Mouse (Mus musculus) spleen, adult 18-20 months (tissue): ENCODE results near the gene Flywch2.
A peak's percentile ranks its signal among the peaks of the same experiment; 100 is the strongest.
"Not testable (repeated sequence)": the region's sequence is repeated elsewhere in the genome, so short reads cannot be mapped to it uniquely, and the experiment has no call there.

Source experiments
- DNase-seq, 2 experiments: peaks; one replicate each; pipeline ENCODE4 v3.0.0; 2022; ENCODE audit warnings: mixed read lengths in 2 of 2

Gene Flywch2

DNA sequence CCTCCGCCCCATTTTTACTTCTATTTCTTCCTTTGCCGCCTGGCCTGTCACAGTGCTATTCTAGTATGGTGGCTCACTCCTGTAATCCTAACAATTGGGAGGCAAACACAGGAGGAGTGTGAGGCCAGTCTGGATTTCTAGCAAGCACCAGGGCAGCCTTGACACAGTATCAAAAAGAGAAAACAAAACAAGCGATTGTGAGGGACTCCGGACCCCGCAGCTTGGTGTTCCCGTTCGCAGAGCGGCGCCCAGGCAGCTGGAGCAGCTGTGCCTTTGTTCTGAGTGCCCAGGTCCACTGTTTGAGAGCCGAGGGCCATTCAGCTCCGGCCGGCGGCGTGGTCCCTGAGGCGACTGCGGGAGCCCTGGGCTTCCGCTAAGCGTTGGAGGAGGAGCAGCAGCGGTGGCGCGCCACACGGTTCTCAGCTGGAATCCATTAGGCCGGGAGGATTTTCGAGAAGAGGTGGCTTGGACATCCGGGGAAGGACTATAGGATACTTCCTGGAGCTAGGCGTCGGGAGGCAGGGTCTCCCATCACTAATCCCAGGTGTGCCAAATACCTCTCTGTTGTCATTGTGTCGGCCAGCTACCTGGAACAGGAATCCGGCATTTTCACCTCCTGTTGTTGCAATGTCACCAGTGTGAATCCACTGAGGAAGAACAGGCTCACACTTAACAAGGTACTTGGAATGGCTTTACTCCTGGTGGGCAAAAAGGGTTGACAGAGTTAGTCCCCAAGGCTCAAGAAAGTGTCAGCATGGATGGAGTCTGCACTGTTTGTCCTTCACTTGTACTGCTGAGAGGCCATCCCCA, 4.6 kb upstream of the Flywch2 start, which contains the start of gene Srrm2:
TSS of gene Srrm2 (plus strand) at position 264 of the 810 bp plus-strand sequence.
- DNase-seq = peak in 1 of 2 experiments; percentile 51

DNA sequence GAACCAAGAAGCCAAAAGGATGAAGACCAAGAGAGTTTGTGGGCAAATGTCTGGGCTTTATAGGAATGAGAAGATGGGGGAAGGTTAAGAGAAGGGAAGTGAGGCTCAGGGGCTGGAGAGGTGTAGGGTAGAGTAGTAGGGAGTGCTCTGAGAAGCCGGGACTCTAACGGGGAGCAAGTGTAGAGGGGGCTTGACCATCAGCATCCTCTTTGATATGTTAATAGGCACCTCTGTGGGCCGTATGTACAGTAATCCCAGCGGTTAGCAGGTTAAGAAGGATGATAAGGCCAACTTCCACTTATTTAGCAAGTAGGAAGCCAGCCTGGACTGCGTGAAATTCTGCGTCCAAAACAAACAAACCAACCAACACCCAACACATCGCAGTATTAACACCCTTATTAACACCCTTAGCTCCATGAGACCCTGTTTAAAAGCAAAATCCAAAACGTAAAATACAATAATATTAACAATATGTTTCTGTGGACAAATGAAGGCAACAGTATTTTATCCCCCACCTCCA, 3.9 kb upstream of the Flywch2 start:
- no peak for DNase-seq

- DNase-seq = no peak
Measured at GRCm38 (mm10) chr17:23788973-23789372, 3.1 kb upstream of the Flywch2 start.

GRCm38 (mm10) chr17:23786510-23786931, 640 bp upstream of the Flywch2 start:
- no peak for DNase-seq

DNA sequence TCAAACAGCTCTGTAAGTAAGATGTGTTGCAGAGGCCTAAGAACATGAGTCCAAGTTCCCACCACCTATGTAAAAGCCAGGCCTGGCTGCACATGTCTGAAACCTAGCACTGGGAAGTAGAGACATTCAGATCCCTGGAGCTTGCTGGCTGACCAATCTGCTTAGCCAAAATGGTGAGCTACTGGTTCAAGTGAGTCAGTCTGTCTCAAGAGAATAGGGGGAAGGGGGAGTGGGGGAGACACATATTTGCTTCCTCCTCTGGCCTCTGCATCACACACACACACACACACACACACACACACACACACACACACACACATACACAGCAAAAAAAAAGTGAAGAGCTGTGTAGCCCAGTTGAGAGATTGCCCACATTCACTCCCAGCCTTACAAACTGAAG, 2.5 kb downstream of the Flywch2 start:
- DNase-seq = no peak

- DNase-seq = no peak
Measured at GRCm38 (mm10) chr17:23778447-23778846, 7.4 kb downstream of the Flywch2 start.

DNA sequence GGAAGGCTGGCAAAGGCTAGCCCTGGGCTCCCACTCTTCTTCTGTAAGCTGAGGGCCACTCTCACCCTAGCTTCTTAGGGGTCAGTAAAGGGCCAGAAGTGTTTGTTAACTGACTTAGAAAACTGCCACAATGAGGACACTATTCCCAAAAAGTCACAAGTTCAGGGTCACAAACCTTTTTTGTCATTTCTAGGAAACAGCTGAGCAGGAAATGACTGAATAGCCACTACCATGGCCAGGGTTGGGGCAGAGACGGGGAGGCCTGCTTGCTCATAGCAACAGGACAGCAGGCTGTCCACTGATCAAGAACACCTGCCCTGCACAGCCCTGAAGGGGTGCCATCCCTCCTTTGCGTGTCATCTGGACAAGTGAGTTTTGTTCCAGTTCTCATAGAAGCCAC, 8.7 kb downstream of the Flywch2 start:
- no peak for DNase-seq

DNA sequence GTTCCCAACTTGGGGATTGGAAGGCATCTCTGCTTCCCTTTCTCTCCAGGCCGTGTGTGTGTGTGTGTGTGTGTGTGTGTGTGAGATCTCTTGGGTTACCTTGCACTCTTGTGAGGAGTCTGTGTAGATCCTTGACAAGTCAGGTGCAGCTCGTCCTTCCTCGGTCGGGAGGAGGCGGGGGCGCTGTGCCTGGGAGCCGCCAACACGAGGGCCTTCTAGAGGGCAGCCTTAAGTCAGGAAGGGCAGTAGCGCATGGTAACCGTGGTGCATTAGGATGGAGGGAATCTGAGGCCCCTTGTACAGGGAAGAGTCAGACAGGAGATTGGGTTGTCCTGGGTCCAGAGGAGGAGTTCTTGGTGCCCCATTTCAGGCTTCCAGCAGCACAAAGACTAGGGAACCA, 9.7 kb downstream of the Flywch2 start:
- DNase-seq = no peak

GRCm38 (mm10) chr17:23774090-23774489, 11.8 kb downstream of the Flywch2 start:
- peak; percentile 80 to 90 for DNase-seq

- DNase-seq = no peak
Measured at GRCm38 (mm10) chr17:23773676-23774075, 12.2 kb downstream of the Flywch2 start.

GRCm38 (mm10) chr17:23772219-23772556, 13.7 kb downstream of the Flywch2 start:
- DNase-seq = not testable (repeated sequence)

DNA sequence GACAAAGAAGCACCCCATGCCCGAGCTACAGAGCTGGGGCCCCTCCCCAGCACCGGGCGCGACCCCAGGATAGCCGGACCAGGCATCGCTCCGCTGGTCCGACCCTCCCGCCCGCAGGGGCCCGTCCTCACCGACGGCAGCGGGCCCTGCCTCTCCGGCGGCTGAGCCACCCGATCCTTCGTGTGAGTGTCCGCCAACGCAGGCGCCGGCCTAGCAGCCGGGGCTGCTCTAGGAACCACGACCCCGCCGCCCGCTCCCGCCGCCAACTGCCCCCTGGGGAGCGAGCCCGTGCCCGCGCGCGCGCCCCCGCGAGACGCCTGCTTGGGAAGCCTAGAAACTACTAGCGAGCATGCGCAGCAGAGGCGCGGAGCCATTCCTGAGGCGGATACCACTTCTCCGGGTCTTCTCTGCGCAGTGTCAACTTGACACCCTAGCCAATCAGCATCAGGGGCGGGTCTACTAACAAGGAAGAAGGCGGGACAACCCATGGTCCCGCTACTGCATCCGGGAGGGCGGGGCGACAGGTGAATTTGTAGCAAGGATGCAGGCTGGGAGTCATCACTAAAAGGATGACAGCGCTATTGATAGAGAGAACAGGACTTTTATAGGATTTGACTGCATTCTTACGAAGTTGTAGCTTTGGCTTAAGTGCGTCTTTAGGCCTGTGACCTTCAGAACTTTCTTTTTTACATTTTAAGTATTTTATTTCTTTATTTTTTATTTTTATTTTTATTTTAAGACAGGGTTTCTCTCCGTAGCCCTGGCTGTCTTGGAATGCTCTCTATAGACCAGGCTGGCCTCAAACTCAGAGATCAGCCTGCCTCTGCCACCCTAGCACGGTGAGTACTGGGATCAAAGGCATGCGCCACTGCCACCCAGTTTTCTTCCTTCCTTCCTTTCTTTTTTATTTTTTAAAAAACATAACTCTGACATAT, 14.3 kb downstream of the Flywch2 start, which contains the start of gene Flywch1:
TSS of gene Flywch1 (minus strand) at position 319 of the 935 bp plus-strand sequence.
- DNase-seq = peak; percentile 93 to 96

DNA sequence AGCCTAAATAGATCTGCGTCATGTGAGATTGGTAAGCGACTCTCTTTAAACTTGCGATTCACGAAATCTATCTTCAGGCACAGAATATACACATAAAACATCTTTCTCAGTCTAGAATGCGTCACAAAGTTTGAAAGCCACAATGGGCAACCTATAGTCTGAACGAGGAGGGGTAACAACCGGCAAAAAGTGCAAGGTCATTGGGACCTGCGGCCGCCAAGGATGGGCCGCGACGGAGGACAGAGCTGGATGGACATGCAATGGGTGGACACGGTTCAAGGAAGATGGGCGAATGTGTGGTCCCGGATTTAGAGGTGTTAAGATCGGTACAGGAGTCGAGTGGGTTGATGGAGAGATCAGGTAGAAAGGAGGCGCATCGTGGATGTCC, 15.0 kb downstream of the Flywch2 start:
- no peak for DNase-seq

GRCm38 (mm10) chr17:23770493-23770892, 15.4 kb downstream of the Flywch2 start:
- DNase-seq = no peak

GRCm38 (mm10) chr17:23762976-23763375, 22.9 kb downstream of the Flywch2 start:
- DNase-seq = no peak

- DNase-seq = no peak
Measured at GRCm38 (mm10) chr17:23761155-23761554, 24.7 kb downstream of the Flywch2 start.

DNA sequence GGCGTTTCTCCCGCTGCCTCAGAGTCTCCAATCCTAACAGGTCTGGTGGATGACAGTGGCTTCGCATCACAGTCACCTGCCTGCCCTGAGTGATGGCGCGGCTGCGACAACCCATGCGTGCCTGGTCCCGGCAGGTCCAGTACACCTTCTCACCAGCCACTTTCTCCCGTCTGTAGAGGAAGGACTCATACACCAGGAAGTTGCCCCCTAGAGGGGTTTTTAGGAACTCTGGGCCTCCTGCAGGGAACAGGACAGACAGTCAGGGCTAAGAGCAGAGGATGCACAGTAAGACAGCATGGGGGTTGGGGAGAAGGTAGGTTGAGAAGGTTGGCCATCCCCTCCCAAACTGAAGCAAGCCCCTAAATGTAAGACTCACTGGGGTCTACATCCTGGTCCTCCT, 25.6 kb downstream of the Flywch2 start:
- no peak for DNase-seq

- DNase-seq = no peak
Measured at GRCm38 (mm10) chr17:23758801-23759200, 27.1 kb downstream of the Flywch2 start.

GRCm38 (mm10) chr17:23757581-23757980, 28.3 kb downstream of the Flywch2 start:
- no peak for DNase-seq

DNA sequence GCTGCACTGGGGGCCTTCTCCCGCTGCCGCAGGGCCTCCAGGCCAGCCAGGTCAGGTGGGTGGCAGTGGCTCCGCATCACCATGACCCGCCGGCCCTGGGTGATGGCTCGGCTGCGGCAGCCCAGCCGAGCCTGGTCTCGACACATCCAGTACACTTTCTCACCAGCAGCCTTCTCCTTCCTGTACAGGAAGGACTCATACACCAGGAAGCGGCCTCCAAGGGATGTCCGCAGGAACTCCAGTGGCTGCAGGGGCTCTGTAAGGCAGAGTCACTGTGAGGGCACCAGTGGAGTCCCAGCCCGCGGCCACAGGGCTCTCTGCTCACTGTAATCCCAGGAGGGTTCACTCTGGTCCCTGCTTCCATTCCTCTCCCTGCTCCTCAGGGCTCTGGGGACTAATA, 30.2 kb downstream of the Flywch2 start:
- DNase-seq = no peak

GRCm38 (mm10) chr17:23749400-23750191, 36.3 kb downstream of the Flywch2 start:
- no peak for DNase-seq

GRCm38 (mm10) chr17:23748631-23749391, 37.1 kb downstream of the Flywch2 start:
- DNase-seq = peak in 1 of 2 experiments; percentile 56
